Mouse (Mus musculus) CH12F3 (cell line): Measurements from ENCODE around the gene 2310039H08Rik.

Source experiments
- in situ Hi-C: fragments of 300-500 bp; cut with MboI; formaldehyde crosslinking; loops from 2 replicates; pipeline ENCODE4 v1.14.3; 2020; ENCODE audit warnings: low sequenced_read_pairs

The 2310039H08Rik gene

DNA sequence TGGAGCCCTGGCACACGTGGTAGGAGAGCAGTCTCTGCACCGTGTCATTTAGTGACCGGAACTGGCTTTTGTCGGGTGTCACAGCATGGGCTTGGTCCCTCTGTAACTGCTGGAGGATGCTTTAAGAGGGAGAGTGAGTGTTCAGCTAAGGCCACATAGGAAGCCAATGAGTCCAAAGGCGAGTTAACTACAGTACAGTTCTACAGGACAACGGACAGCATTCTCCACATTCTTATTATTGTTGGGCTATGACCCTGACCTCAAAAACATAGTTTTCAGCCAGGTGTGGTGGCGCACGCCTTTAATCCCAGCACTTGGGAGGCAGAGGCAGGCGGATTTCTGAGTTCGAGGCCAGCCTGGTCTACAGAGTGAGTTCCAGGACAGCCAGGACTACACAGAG is 35.9 kb downstream of the 2310039H08Rik start:
- in situ Hi-C loops = no loop called here

DNA sequence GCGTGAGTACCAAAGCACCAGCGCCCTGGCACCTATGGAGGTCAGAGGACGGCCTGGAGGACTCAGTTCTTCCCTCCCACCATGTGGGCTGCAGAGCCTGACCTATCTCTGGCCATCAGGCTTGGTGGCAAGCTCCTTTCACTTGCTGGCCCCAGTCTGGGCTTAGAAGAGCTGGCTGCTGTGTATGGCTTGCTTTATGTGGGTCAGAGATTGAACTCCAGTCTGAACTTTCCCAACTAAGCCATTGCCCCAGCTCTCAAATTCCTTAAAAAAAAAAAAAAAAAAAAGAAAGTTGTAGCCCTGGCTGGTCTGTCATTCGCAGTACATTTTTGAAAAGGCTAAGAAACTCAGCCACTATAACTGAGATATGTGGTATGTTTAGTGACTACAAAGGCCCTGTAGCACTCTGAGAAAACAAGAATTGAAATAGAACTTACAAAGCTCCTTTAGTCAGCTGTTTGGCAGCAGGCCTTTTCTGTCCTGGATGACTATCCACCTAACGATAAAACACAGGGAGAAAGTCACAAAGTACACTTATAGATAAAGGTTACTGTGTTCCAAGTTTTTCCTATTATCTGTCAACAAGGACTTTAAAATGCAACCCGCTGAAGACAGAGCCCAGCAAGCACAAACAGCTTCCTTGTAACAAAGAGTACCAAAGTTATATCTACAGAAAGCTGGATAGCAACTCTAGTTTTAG is 36.8 kb downstream of the 2310039H08Rik start:
- in situ Hi-C loops = no loop called here

DNA sequence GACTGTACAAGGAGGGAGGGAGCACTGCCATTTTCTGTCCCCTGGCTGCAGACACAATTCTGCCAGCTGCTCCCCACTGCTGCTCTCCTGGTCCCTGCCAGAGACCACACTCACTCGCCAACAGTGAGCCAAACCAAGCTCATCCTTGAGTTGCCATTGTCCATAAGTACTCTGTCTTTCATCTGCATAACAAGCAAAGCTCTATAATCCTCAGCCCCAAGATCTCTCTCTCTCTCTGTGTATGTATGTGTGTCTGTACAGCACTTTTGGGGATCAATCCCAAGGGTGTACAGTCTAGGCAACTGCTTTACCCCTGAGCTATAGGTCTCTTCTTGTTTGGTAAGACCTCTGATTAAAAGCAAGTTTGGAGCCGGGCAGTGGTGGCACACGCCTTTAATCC is 38.2 kb downstream of the 2310039H08Rik start:
- in situ Hi-C loops = no loop called here

DNA sequence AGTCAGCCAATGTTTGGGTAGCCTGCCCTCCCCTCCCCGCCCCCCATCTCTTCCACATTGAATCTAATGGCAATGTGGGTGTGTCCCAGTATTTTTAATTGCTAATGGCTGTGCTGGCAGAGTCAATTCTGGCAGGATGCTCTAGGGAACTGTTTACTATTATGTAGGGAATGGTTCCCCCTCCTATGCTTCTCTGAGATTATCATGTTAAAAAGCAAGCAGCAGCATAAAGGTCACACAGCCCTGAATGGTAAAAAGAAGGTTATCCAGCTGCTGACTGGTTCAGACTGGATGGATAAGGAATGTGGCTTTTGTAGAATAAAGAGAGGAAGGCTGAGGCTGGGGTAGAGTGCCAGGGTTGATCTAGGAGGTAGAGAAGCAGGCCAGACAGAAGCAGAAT is 40.0 kb downstream of the 2310039H08Rik start:
- in situ Hi-C loops = no loop called here

DNA sequence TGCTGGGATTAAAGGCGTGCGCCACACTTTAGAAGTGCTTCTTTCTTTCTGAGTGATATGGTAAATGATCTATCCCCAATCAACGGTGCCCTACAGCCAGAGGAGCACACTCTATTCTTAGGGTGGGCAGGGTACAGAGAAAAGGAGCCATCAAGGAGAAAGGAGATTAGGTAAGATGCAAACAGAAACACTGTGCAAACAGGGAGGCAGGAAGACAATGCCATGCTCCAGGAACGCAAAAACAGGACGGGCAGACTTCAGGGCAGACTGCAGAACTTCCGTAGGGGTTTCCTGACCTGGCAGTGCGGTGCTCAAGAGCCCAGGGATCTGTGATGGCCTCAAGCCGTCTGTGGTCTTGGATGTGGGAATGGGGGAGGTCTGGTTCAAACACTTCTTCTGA is 41.2 kb downstream of the 2310039H08Rik start:
- in situ Hi-C loops = no loop called here

DNA sequence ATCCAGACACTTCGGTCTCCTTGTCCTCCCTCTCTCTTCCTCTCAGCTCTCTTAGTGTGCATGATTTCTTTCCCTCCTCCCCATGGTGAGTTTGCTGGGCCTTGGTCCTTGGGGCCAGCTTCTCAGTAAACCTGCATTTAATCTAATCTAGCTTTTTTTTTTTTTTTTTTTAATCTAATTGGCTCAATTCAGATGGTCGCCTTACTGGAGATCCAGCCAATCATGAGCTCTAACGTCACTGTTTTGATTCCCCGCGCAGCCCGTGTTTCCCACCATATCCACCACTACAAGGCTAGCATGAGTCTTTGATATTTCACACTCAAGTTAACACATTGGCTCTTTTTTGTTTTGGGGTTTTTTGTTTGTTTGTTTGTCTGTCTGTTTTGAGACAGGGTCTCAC is 42.1 kb downstream of the 2310039H08Rik start:
- in situ Hi-C loops = no loop called here

DNA sequence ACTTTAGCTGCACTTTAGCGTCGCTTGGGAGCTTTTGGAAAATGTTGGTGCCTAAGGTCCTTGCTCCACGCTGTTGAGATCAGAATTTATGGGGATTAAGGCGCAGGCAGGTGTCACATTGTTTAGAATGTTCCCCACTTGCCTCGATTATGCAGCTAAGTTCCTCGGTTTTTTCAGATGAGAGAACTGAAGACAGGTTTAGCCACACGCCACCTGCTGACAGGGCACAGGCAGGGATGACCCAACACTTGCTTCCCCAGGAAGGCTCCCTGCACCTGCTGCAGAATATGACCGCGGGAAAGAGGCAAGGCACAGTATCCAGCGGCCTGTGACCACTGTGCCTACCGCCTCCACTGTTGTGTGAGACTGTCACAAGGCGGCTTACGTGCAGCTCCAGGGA is 43.9 kb downstream of the 2310039H08Rik start:
- in situ Hi-C loops = no loop called here

DNA sequence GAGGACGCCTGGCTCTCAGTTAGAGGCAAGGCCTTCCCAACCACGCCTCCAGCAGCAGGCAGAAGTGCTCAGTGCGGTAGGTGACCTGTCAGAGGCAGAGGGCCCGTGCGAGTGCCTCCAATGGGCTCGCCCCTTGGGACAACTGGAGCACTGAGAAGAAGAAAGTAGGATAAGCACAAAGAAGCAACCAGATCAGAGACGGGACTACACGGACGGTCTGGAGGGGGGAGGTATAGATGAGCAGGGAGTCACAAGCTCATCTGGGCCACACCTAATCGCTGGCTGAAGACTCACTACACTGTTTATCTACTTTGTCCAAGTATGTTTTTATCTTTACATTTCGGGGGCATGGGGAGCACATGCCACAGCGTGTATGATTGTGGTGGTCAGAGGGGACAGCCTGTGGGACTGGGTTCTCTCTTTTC is 45.3 kb downstream of the 2310039H08Rik start:
- in situ Hi-C loops = no loop called here

DNA sequence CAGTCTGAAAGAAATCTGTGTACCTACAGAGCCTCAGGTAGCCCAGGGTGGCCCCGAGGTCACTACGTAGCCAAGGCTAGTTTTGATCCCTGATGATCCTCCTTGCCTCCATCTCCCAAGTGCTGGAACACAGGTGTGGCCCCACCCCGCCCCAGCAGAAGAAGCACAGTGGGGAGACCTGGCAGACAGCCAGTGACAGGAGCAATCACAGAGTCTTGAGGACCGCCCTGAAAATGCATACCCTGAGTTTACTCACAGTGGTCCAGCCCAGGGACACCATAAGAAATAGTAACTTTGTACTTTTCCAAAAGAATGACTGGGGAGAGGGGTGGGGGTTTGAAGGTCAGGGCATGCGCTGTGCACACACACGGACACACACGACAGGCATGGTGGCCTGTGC is 48.2 kb downstream of the 2310039H08Rik start:
- in situ Hi-C loops = no loop called here
